Mouse (Mus musculus) forebrain, embryonic 11.5 days (tissue): ENCODE data around the gene Hoxb13. TPM values are rescaled to one million over a fixed set of nuclear protein-coding genes. Genes with fewer than 3 reads are reported as not detected.

Experiments used
- ATAC-seq: fragments of 200-750 bp; cut with Nextera tagmentation; replicated peaks from 2 replicates; pipeline ENCODE4 v1.8.0; 2017; ENCODE audit warnings: moderate TSS enrichment; ENCODE audit not compliant: low FRiP score
- DNase-seq: peaks from one replicate; pipeline ENCODE4 v3.0.0-alpha.2; 2017; ENCODE audit warnings: low spot score
- H3K27ac ChIP-seq: fragments of 300-500 bp; sonication (generic); 2 replicates; pipeline ENCODE4 v1.5.1; 2014; ENCODE audit warnings: low read depth, low read length
- H3K27me3 ChIP-seq: fragments of 300-500 bp; sonication (generic); 2 replicates; pipeline ENCODE4 v1.6.1; 2014; ENCODE audit warnings: mild to moderate bottlenecking, low read length, mixed read lengths; ENCODE audit not compliant: control insufficient read depth, insufficient read depth
- H3K36me3 ChIP-seq: fragments of 300-500 bp; sonication (generic); 2 replicates; pipeline ENCODE4 v1.6.1; 2014; ENCODE audit warnings: mild to moderate bottlenecking, low read length, moderate library complexity, mixed read lengths; ENCODE audit not compliant: control insufficient read depth, insufficient read depth
- H3K4me1 ChIP-seq: fragments of 300-500 bp; sonication (generic); replicated peaks from 2 replicates; pipeline ENCODE4 v1.6.1; 2014; ENCODE audit warnings: low read length, mixed read lengths; ENCODE audit not compliant: control insufficient read depth, insufficient read depth
- H3K4me2 ChIP-seq: fragments of 300-500 bp; sonication (generic); 2 replicates; pipeline ENCODE4 v1.6.1; 2014; ENCODE audit warnings: low read depth, mild to moderate bottlenecking, low read length, moderate library complexity, mixed read lengths; ENCODE audit not compliant: severe bottlenecking
- H3K4me3 ChIP-seq: fragments of 300-500 bp; sonication (generic); 2 replicates; pipeline ENCODE4 v1.5.1; 2014; ENCODE audit warnings: low read depth, low read length
- H3K9ac ChIP-seq: fragments of 300-500 bp; sonication (generic); 2 replicates; pipeline ENCODE4 v1.6.1; 2014; ENCODE audit warnings: low read length
- H3K9me3 ChIP-seq: fragments of 300-500 bp; sonication (generic); 2 replicates; pipeline ENCODE4 v1.6.1; 2016; ENCODE audit warnings: low read length, mixed read lengths; ENCODE audit not compliant: control insufficient read depth
- WGBS: fragments of 180-500 bp; shearing (Covaris S2); extraction: QIAGEN DNeasy Blood & Tissue Kit; methylation state at CpG from one replicate; pipeline ENCODE4 v1.1.7; 2014; 5-methylcytosine and 5-hydroxymethylcytosine counted together
- polyA plus RNA-seq: library from polyadenylated mRNA; unstranded; fragments of >200 nt; fragmentation: Nextera tagmentation; extraction: Ambion mirVana; gene quantifications from 2 replicates; pipeline ENCODE4 v1.2.1, GENCODE M21; 2014

The Hoxb13 gene
- polyA plus RNA-seq, 1 experiment from 2014 or later: not detected

DNA sequence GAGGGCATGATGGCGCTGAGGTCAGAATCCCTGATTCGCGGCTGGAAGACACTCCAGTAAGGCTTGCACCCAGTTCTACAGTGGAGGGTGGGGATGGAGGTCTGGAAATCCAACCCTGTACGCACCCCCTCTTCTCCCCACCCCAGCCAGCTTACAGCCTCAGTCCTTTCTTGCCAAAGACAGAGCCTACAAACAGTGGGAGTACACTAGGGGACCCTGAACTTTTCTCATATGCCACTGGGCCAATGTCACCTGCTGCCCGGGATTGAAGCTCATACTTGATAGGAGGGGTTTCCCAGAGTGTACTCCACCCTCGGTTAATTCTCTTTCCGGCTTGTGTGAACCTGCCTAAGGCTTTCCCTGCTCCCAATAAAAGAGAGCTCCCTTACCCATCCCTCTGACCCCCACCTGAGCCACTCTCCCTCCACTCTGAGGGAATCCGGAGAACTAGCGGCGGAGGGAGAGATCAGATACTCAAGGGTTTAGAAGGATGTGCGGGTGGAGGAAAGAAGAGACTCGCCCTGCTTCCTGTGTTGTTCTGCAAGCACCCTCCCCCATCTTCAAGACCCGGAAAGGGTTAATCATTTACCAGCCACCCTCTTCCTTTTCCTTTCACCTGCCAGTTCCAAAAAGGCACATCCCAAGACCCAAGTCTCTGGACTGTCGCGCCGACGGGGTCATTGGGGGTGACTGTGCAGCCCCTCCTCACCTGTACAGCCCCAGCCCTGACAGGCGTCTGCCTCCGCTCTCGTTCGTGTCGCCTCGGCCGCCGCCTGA lies 21.4 kb upstream of the Hoxb13 start:
- ATAC-seq (no peak), DNase-seq (no peak)
- H3K4me3 ChIP-seq: no peak overlapping the region
- no peaks in the 10 kb centered on the region for H3K4me1 ChIP-seq
- H3K4me2 ChIP-seq: no peak overlapping the region
- no peaks in the 10 kb centered on the region for H3K36me3 ChIP-seq
- H3K9ac ChIP-seq: no peak overlapping the region
- peaks cover 97% of the 10 kb centered on the region for H3K27me3 ChIP-seq
- under 1% methylated on average over 25 of the region's 25 CpGs for WGBS
- H3K9me3 ChIP-seq: no peaks in the 10 kb centered on the region
- no peak overlapping the region for H3K27ac ChIP-seq

DNA sequence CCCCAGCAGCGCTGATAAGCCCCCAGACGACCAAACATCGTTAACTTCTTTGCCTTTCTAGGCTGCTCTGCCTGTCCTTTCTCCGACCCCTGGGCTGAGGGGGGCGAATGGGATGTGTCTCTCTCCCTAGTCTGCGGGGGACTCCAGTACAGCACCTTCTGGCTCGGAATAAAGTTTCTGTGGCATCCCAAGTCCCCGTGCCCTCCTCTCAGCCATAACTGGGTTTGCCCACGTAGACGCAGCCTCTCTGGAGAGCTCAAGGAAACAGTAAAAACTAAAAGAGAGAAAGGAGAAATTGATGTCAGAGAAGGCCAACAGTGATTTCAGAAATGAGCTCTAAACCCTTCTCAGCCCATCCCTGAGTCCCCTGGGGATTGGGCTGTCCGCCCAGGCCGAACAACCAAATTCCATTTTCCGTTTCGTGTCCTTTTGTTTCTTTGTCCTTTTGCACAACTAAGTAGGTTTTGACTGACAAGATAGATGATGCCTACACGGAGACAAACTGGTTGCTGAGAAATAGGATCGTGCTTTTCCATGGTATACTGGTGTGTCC lies 20.8 kb upstream of the Hoxb13 start:
- Histone ChIP-seq H3K4me2 (no peak overlapping the region), H3K36me3 (no peaks in the 10 kb centered on the region), H3K27ac (no peak overlapping the region), H3K9ac (no peak overlapping the region), H3K27me3 (peaks cover 97% of the 10 kb centered on the region), H3K4me3 (no peak overlapping the region), H3K4me1 (no peaks in the 10 kb centered on the region), H3K9me3 (no peaks in the 10 kb centered on the region)
- WGBS: under 1% methylated on average over 16 of the region's 16 CpGs
- ATAC-seq: no peak
- no peak for DNase-seq

DNA sequence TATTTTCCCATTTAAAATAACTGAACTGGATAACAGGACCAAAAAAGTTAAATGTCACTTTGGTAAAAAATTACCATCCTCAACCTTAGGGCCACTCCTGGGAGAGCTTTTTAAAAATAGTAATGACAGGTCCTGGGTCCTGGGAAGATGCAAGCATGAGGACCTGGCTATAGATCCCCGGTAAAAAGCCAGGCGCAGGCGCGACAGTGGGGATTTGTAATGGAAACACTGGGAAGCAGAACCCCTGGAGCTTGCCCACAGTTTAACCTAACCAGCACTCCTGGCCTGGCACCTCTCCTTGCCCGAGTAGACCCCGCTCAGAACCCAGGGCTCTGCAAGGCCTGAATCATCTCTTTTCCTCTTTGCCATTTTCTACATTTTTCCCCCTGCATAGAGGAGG lies 19.2 kb upstream of the Hoxb13 start:
- no peak overlapping the region for H3K4me3 ChIP-seq
- no peaks in the 10 kb centered on the region for H3K36me3 ChIP-seq
- no peaks in the 10 kb centered on the region for H3K9me3 ChIP-seq
- WGBS: under 1% methylated on average over 6 of the region's 6 CpGs
- peaks cover 97% of the 10 kb centered on the region for H3K27me3 ChIP-seq
- no peak for DNase-seq
- H3K4me1 ChIP-seq: no peaks in the 10 kb centered on the region
- no peak overlapping the region for H3K9ac ChIP-seq
- no peak overlapping the region for H3K4me2 ChIP-seq
- H3K27ac ChIP-seq: no peak overlapping the region
- no peak for ATAC-seq

DNA sequence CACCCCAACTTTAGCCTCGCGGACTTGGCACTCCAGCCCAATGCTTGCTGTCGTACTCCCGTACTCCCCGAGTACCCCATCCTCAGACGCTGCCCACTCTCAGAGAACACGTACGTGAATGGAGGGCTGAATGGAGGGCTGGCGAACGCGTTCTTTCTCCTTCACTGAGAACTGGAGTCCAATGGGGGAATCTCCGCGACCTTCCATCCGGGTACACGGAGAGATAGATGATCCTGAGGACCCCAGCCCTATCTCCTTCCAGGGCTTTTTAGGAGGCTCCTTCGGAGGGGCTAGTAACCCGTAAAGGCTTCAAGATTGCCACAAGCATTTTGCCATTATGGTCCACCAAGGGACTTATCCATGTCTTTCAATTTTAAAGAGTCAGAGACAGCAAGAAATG lies 18.6 kb upstream of the Hoxb13 start:
- under 1% methylated on average over 17 of the region's 17 CpGs for WGBS

DNA sequence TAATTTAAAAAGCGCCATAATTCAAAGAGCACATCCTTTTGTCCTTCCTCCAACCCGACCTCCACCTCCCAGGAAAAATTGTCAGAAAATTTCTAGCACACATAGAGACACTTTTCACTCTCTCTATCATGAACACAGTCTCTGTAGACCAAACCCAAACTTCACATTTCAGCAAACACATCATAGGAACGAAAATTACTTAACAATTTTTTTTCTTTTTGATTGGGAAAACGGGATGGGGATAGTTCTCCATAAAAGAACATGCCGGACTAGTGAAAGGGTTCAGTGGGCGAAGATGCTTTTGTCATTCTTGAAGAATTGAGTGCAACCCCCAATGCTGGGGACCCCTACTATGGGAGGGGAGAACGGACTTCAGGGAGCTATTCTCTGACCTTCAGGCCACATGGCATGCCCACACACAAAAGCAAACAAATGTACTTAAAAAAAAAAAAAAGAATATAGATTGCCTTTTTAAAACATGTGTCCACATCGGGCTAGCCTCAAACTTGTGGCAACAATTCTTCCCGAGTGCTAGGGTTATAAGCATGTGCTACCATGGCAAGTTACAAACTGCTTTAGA lies 18.1 kb upstream of the Hoxb13 start:
- 4% methylated on average over 9 of the region's 9 CpGs for WGBS
- Histone ChIP-seq H3K36me3 (no peaks in the 10 kb centered on the region), H3K9ac (no peak overlapping the region), H3K4me3 (no peak overlapping the region), H3K27ac (no peak overlapping the region), H3K27me3 (peaks cover 97% of the 10 kb centered on the region), H3K4me2 (no peak overlapping the region), H3K4me1 (no peaks in the 10 kb centered on the region), H3K9me3 (no peaks in the 10 kb centered on the region)
- DNase-seq (no peak), ATAC-seq (no peak)

More for the DNA sequence above, 18.6 kb upstream of the Hoxb13 start:
- no peaks in the 10 kb centered on the region for H3K9me3 ChIP-seq
- DNase-seq: no peak
- no peak overlapping the region for H3K4me3 ChIP-seq
- no peak for ATAC-seq
- no peaks in the 10 kb centered on the region for H3K36me3 ChIP-seq
- peaks cover 97% of the 10 kb centered on the region for H3K27me3 ChIP-seq
- H3K9ac ChIP-seq: no peak overlapping the region
- H3K4me1 ChIP-seq: no peaks in the 10 kb centered on the region
- H3K4me2 ChIP-seq: no peak overlapping the region
- no peak overlapping the region for H3K27ac ChIP-seq

DNA sequence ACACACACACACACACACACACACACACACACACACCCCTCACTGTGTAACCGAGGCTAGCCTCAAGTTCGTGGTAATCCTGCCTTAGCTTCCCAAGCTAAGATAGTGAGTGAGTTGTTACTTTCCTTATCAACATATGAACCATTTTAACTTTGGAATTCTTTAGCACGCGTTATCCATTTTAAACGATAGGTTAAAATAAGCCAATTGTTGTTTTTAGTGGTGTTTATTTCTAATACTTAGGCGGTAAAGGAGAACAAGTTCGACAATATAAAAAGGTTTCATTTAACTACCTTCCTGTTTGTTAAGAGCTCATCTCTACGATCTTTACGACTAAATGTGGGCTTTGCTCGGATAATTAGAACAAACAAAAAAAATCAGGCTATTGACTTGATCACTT lies 17.3 kb upstream of the Hoxb13 start:
- no peak for ATAC-seq

DNA sequence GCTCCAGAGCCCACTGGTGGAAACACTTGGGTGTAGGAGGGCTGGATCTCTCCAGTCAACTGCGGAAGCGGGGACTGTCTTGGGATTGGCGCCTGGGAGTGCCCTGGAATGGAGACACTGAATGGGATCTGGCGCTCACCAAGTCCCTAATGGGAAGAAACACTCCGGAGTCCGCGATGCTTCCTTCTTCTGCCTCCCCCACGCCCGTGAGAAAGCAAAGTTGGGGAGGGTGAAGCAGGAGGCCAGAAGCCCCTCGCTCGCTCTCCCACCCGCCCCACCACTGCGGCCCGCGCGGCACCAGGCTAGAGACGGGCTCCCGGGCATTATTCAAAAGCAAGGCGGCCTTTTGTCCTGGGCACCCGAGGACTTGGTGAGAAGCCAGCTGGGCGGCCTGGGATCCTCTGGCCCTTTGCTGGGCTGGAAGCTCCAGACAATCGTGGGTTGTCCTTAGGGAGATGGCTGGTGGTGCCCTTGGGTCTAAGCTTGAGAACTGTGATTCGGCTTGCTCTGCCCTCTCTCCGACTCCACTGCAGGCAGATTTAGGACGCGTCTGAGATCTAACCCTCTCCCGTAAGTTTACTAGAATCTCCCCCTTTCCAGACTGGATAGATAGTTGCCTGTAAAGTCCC lies 16.5 kb upstream of the Hoxb13 start:
- under 1% methylated on average over 27 of the region's 27 CpGs for WGBS
- no peaks in the 10 kb centered on the region for H3K4me1 ChIP-seq
- DNase-seq (peak; percentile 67), ATAC-seq (no peak)
- H3K9ac ChIP-seq: no peak overlapping the region
- no peaks in the 10 kb centered on the region for H3K36me3 ChIP-seq
- H3K9me3 ChIP-seq: no peaks in the 10 kb centered on the region
- H3K4me2 ChIP-seq: no peak overlapping the region
- H3K27me3 ChIP-seq: peaks cover 97% of the 10 kb centered on the region
- H3K4me3 ChIP-seq: no peak overlapping the region
- no peak overlapping the region for H3K27ac ChIP-seq

More for the DNA sequence above, 17.3 kb upstream of the Hoxb13 start:
- no peak for DNase-seq
- H3K36me3 ChIP-seq: no peaks in the 10 kb centered on the region
- no peaks in the 10 kb centered on the region for H3K9me3 ChIP-seq
- no peak overlapping the region for H3K9ac ChIP-seq
- H3K27me3 ChIP-seq: peaks cover 97% of the 10 kb centered on the region
- under 1% methylated on average over 10 of the region's 10 CpGs for WGBS
- no peaks in the 10 kb centered on the region for H3K4me1 ChIP-seq
- H3K4me3 ChIP-seq: no peak overlapping the region
- H3K4me2 ChIP-seq: no peak overlapping the region
- no peak overlapping the region for H3K27ac ChIP-seq

DNA sequence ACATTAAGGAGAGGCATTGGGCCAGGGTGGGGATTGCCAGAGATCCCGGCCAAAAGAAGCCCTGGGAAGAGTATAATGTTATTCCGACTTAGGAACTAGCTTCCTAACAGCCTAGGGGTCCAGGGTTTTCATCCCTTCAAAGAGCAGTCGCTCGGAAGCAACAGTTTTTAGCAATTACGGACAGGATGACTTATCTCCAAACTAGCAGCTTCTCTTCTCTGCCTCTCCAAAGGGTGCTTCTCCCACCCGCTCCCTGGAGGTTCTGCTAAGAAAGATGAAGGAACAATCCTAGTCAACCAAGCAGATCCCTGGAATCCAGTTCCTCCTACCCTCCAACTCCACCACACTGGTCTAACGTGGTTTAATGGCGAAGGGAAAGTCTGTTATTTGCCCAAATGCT lies 15.8 kb upstream of the Hoxb13 start:
- DNase-seq: no peak
- peaks cover 97% of the 10 kb centered on the region for H3K27me3 ChIP-seq
- H3K4me3 ChIP-seq: no peak overlapping the region
- H3K4me2 ChIP-seq: no peak overlapping the region
- H3K36me3 ChIP-seq: no peaks in the 10 kb centered on the region
- no peak overlapping the region for H3K27ac ChIP-seq
- no peaks in the 10 kb centered on the region for H3K4me1 ChIP-seq
- ATAC-seq: no peak
- under 1% methylated on average over 8 of the region's 8 CpGs for WGBS
- H3K9me3 ChIP-seq: peaks cover 3% of the 10 kb centered on the region; the same call in 1 of the 2 replicates
- H3K9ac ChIP-seq: no peak overlapping the region
